Mouse (Mus musculus) midbrain, embryonic 14.5 days (tissue): ENCODE measurements at regions not wholly inside any gene's neighbourhood (a gene's known extent, or its start where the extent isn't known, plus 50 kb on each side); places are given as distances from the start of the nearest gene placed in this dataset.

Source experiments
- ATAC-seq: fragments of 200-750 bp; cut with Nextera tagmentation; 2 replicates; pipeline ENCODE4 v1.8.0; 2017; ENCODE audit warnings: moderate number of reproducible peaks, moderate library complexity; ENCODE audit not compliant: low FRiP score, low TSS enrichment
- DNase-seq: peaks from one replicate; pipeline ENCODE4 v3.0.0-alpha.2; 2015
- H3K27ac ChIP-seq: fragments of 300-500 bp; sonication (generic); replicated peaks from 2 replicates; pipeline ENCODE4 v1.5.1; 2014; ENCODE audit warnings: mild to moderate bottlenecking, low read depth, low read length, moderate library complexity
- H3K27me3 ChIP-seq: fragments of 300-500 bp; sonication (generic); 2 replicates; pipeline ENCODE4 v1.6.1; 2014; ENCODE audit warnings: low read length, control low read depth, mixed read lengths; ENCODE audit not compliant: control insufficient read depth, insufficient read depth
- H3K36me3 ChIP-seq: fragments of 300-500 bp; sonication (generic); 2 replicates; pipeline ENCODE4 v1.6.1; 2014; ENCODE audit warnings: low read length, control low read depth; ENCODE audit not compliant: control insufficient read depth, insufficient read depth
- H3K4me1 ChIP-seq: fragments of 300-500 bp; sonication (generic); 2 replicates; pipeline ENCODE4 v1.6.1; 2014; ENCODE audit warnings: mild to moderate bottlenecking, antibody characterized with exemption, low read length, control low read depth; ENCODE audit not compliant: control insufficient read depth, insufficient read depth
- H3K4me2 ChIP-seq: fragments of 300-500 bp; sonication (generic); 2 replicates; pipeline ENCODE4 v1.6.1; 2014; ENCODE audit warnings: mild to moderate bottlenecking, low read length, moderate library complexity
- H3K4me3 ChIP-seq: fragments of 300-500 bp; sonication (generic); replicated peaks from 2 replicates; pipeline ENCODE4 v1.5.1; 2014; ENCODE audit warnings: low read depth, low read length
- H3K9ac ChIP-seq: fragments of 300-500 bp; sonication (generic); replicated peaks from 2 replicates; pipeline ENCODE4 v1.6.1; 2014; ENCODE audit warnings: mild to moderate bottlenecking, low read length, moderate library complexity
- H3K9me3 ChIP-seq: fragments of 300-500 bp; sonication (generic); 2 replicates; pipeline ENCODE4 v1.6.1; 2016; ENCODE audit warnings: low read length, control low read depth, mixed read lengths; ENCODE audit not compliant: control insufficient read depth
- WGBS: fragments of 180-500 bp; shearing (Covaris S2); extraction: QIAGEN DNeasy Blood & Tissue Kit; methylation state at CpG from one replicate; pipeline ENCODE4 v1.1.7; 2014; 5-methylcytosine and 5-hydroxymethylcytosine counted together

GRCm38 (mm10) chr10:116645108-116645507, 63.8 kb upstream of the Cnot2 start:
- no peak for DNase-seq
- ATAC-seq, result no peak
- no peaks in the 10 kb centered on the region for H3K9me3 ChIP-seq
- WGBS, result 88% methylated on average over 9 of the region's 9 CpGs
- H3K27me3 ChIP-seq, result no peaks in the 10 kb centered on the region
- no peak overlapping the region for H3K9ac ChIP-seq
- H3K27ac ChIP-seq, result no peak overlapping the region
- no peaks in the 10 kb centered on the region for H3K36me3 ChIP-seq
- no peak overlapping the region for H3K4me3 ChIP-seq
- no peaks in the 10 kb centered on the region for H3K4me1 ChIP-seq
- no peak overlapping the region for H3K4me2 ChIP-seq
